Mouse (Mus musculus) embryonic facial prominence, embryonic 11.5 days (tissue): ENCODE measurements around the gene Egln2. TPM values are rescaled to one million over a fixed set of nuclear protein-coding genes. Genes with fewer than 3 reads are reported as not detected.
A peak's percentile ranks its signal among the peaks of the same experiment; 100 is the strongest.

Experiments used
- ATAC-seq: fragments of 200-750 bp; cut with Nextera tagmentation; replicated peaks from 2 replicates; pipeline ENCODE4 v1.8.0; 2017; ENCODE audit warnings: low read depth; ENCODE audit not compliant: insufficient number of reproducible peaks, low FRiP score, low TSS enrichment
- DNase-seq: peaks from one replicate; pipeline ENCODE4 v3.0.0-alpha.2; 2015; ENCODE audit warnings: low spot score
- H3K27ac ChIP-seq: fragments of 300-500 bp; sonication (generic); replicated peaks from 2 replicates; pipeline ENCODE4 v1.5.1; 2014; ENCODE audit warnings: mild to moderate bottlenecking, low read depth, low read length, control low read depth
- H3K27me3 ChIP-seq: fragments of 300-500 bp; sonication (generic); 2 replicates; pipeline ENCODE4 v1.6.1; 2014; ENCODE audit warnings: mild to moderate bottlenecking, low read length, moderate library complexity, mixed read lengths; ENCODE audit not compliant: control insufficient read depth, insufficient read depth
- H3K36me3 ChIP-seq: fragments of 300-500 bp; sonication (generic); replicated peaks from 2 replicates; pipeline ENCODE4 v1.6.1; 2014; ENCODE audit warnings: low read depth, mild to moderate bottlenecking, low read length, moderate library complexity, mixed read lengths; ENCODE audit not compliant: control insufficient read depth, insufficient read depth
- H3K4me1 ChIP-seq: fragments of 300-500 bp; sonication (generic); 2 replicates; pipeline ENCODE4 v1.6.1; 2014; ENCODE audit warnings: low read length, mixed read lengths; ENCODE audit not compliant: control insufficient read depth, insufficient read depth
- H3K4me2 ChIP-seq: fragments of 300-500 bp; sonication (generic); 2 replicates; pipeline ENCODE4 v1.6.1; 2014; ENCODE audit warnings: low read depth, mild to moderate bottlenecking, control low read depth, low read length, moderate library complexity
- H3K4me3 ChIP-seq: fragments of 300-500 bp; sonication (generic); 2 replicates; pipeline ENCODE4 v1.5.1; 2014; ENCODE audit warnings: low read depth, low read length, control low read depth
- H3K9ac ChIP-seq: fragments of 300-500 bp; sonication (generic); replicated peaks from 2 replicates; pipeline ENCODE4 v1.6.1; 2014; ENCODE audit warnings: mild to moderate bottlenecking, control low read depth, low read length
- H3K9me3 ChIP-seq: fragments of 300-500 bp; sonication (generic); replicated peaks from 2 replicates; pipeline ENCODE4 v1.6.1; 2016; ENCODE audit warnings: mild to moderate bottlenecking, low read length, inconsistent platforms, mixed read lengths; ENCODE audit not compliant: control insufficient read depth
- WGBS: fragments of 180-500 bp; shearing (Covaris S2); extraction: QIAGEN DNeasy Blood & Tissue Kit; methylation state at CpG from one replicate; pipeline ENCODE4 v1.1.7; 2014; 5-methylcytosine and 5-hydroxymethylcytosine counted together
- polyA plus RNA-seq: library from polyadenylated mRNA; unstranded; fragments of >200 nt; fragmentation: Nextera tagmentation; extraction: Ambion mirVana; gene quantifications from 2 replicates; pipeline ENCODE4 v1.2.1, GENCODE M21; 2014

Gene Egln2
- polyA plus RNA-seq, 1 experiment from 2014 or later, result 33.3 TPM

DNA sequence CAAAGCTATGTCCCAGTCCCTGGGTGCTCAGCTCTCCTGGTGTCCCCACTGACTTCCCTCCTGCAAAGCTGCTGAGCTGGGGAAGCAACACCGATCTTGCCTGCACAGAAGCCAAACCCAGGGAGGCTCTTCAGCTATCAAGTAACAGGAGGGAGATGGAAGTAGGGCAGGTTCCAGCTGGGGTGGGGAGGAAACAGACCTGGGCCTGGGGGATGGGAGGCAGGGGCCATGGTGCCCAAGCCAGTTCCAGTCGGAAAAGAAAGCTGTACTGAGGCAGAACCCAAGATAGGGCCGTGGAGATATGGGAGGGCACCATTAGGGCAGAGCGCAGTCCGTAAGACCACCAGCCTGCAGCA, 3.2 kb downstream of the Egln2 start:
- H3K9ac ChIP-seq, result no peak overlapping the region; the same call in 1 of the 2 replicates
- no peak overlapping the region for H3K4me2 ChIP-seq
- H3K27me3 ChIP-seq, result no peaks in the 10 kb centered on the region
- WGBS, result 75% methylated on average over 5 of the region's 5 CpGs
- H3K36me3 ChIP-seq, result peaks cover 15% of the 10 kb centered on the region
- H3K4me3 ChIP-seq, result no peak overlapping the region
- H3K9me3 ChIP-seq, result no peaks in the 10 kb centered on the region
- no peak overlapping the region for H3K27ac ChIP-seq
- ATAC-seq (no peak), DNase-seq (no peak)
- peaks cover 11% of the 10 kb centered on the region for H3K4me1 ChIP-seq

DNA sequence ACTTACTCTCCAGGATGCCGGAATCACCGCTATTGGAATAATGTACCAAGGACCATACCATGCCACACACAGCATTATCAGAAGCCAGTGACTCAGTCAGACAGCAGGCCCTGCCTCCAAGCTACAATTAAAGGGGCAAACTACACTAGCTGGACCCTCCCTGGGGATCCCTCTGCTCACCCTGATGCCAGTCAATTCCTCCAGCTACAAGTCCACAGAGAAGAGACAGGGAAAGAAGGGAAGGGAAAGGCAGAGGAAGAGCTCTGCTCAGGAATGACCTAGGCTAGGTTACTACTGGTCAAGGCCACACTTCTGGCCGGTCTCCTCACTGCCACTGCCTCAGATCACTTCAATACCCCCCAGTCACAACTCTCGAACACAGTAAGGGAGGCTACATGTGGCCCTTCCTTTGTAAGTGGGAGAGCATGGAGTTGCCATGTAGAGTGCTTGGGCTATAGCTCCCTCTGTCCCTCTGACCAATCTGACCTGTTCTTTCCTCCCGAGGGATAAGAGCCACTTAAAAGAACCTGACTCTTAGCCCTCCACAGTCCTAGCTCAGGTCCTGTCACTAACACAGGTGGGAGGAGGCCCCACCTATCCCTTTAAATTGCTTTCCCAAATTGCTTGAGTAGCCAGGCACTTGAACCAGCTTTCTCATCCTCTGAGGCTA, 3.7 kb downstream of the Egln2 start:
- no peak overlapping the region for H3K4me2 ChIP-seq
- peaks cover 11% of the 10 kb centered on the region for H3K4me1 ChIP-seq
- H3K4me3 ChIP-seq, result no peak overlapping the region
- DNase-seq (no peak), ATAC-seq (no peak)
- no peak overlapping the region; the same call in 1 of the 2 replicates for H3K9ac ChIP-seq
- H3K27ac ChIP-seq, result no peak overlapping the region
- H3K9me3 ChIP-seq, result no peaks in the 10 kb centered on the region
- H3K36me3 ChIP-seq, result peaks cover 15% of the 10 kb centered on the region
- WGBS, result 91% methylated on average over 5 of the region's 5 CpGs
- no peaks in the 10 kb centered on the region for H3K27me3 ChIP-seq

DNA sequence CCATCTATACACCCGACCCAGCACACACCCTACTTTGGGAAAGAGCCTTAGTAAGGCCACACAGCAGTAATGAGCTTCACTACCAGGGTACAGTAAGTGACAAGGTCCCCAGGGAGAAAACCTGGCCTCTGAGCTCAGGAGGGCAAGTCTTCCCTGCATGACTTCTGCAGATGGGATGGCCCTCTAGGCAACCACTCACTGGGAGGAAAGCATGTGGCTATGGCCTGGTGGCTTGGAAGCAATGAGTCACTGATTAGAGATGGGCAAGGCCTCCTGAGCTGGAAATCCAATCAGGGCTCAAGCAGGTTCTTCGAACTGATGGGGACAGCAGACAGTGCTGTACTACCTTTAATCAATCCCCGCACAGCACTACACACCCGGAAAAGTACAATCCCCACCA, 4.9 kb downstream of the Egln2 start:
- H3K36me3 ChIP-seq, result peaks cover 15% of the 10 kb centered on the region
- H3K9me3 ChIP-seq, result no peaks in the 10 kb centered on the region
- DNase-seq (no peak), ATAC-seq (no peak)
- no peak overlapping the region for H3K4me2 ChIP-seq
- no peak overlapping the region for H3K4me3 ChIP-seq
- H3K9ac ChIP-seq, result no peak overlapping the region; the same call in 1 of the 2 replicates
- H3K4me1 ChIP-seq, result peaks cover 11% of the 10 kb centered on the region
- no peaks in the 10 kb centered on the region for H3K27me3 ChIP-seq
- H3K27ac ChIP-seq, result no peak overlapping the region
- WGBS, result 82% methylated on average over 4 of the region's 4 CpGs

DNA sequence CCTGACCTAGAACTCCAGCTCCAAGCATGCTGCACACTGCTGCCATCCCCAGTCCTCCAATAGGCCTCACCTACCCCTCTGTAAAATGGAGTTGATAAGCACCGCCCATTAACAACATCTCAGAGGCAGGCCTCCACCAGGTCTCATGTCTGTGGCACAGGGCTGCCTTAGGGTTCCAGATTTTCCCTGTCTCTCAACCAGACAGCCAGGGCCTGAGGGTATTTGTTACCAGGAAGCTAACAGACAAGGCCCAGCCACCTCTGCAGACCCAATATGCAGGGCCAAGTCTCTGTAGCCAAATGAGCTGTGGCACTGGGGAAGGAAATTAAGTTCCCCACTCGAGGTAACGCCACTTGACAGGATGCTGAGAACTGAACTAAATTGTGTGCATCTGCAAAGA, 5.7 kb downstream of the Egln2 start:
- Histone ChIP-seq H3K27ac (no peak overlapping the region), H3K4me2 (no peak overlapping the region), H3K4me1 (peaks cover 11% of the 10 kb centered on the region), H3K9me3 (no peaks in the 10 kb centered on the region), H3K9ac (no peak overlapping the region), H3K27me3 (no peaks in the 10 kb centered on the region), H3K4me3 (no peak overlapping the region), H3K36me3 (peaks cover 15% of the 10 kb centered on the region)
- 86% methylated on average over 3 of the region's 3 CpGs for WGBS
- DNase-seq, result no peak
- ATAC-seq, result no peak

DNA sequence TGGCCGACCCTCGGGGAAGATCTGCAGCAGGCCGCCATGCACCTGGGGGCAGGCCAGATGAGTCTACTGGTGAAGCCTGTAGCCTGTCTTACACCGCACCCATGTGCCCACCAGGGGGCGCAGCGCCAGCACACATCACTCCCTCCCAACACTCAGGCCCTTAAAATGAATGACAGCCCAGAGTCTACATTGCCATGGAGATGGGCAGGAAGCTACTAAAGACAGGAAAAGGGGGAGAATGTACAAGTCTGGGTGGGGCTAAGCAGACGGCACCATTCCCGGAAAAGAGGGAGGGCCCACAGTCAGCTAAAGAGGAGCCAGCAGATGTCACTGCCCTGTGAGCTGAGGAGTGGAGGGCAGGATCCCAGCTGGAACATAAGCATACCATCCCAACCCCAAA, 6.7 kb downstream of the Egln2 start:
- no peak overlapping the region for H3K4me2 ChIP-seq
- peak; percentile 89 for ATAC-seq
- WGBS, result 16% methylated on average over 8 of the region's 8 CpGs
- H3K9ac ChIP-seq, result no peak overlapping the region
- H3K4me3 ChIP-seq, result no peak overlapping the region
- no peak overlapping the region for H3K27ac ChIP-seq
- DNase-seq, result peak; percentile 86
- peaks cover 15% of the 10 kb centered on the region for H3K36me3 ChIP-seq
- H3K27me3 ChIP-seq, result no peaks in the 10 kb centered on the region
- no peaks in the 10 kb centered on the region for H3K9me3 ChIP-seq
- H3K4me1 ChIP-seq, result peaks cover 5% of the 10 kb centered on the region

DNA sequence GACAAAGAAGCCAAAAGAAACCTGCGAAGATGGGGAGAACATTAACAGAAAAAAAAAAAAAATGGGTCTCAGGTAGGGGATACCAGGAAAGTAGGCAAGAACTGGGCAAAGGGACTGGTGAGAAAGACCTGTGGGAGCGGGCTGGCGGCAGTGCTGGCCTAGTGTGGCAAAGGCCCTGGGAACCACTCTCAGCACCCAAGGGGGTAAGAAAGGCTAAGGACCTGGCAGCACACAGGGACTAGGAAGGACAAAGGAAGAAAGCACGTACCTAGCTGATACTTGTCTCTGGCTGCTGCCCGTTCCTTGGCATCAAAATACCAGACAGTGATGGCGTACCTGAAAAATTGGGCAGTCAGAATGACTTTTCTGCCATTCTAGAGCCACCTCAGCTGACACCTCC, 7.3 kb downstream of the Egln2 start:
- 93% methylated on average over 6 of the region's 6 CpGs for WGBS
- Histone ChIP-seq H3K4me2 (no peak overlapping the region), H3K27me3 (no peaks in the 10 kb centered on the region), H3K27ac (no peak overlapping the region), H3K9ac (no peak overlapping the region), H3K4me3 (no peak overlapping the region), H3K4me1 (no peaks in the 10 kb centered on the region; the same call in none of the 2 replicates), H3K36me3 (peaks cover 11% of the 10 kb centered on the region), H3K9me3 (no peaks in the 10 kb centered on the region)
- no peak for DNase-seq
- no peak for ATAC-seq

DNA sequence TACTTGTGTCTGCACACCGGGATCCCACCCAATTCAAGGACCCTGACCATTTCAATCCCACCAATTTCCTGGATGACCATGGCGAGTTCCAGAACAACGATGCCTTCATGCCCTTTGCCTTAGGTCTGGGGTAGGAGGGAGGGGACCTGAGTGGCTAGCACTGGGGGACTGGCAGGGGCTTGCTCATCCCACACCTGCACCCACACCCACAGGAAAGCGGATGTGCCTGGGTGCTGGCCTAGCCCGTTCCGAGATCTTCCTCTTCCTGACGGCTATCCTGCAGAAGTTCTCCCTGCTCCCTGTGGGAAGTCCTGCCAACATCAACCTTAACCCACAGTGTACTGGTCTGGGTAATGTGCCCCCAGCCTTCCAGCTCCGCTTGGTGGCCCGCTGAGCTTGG, 8.4 kb downstream of the Egln2 start:
- Histone ChIP-seq H3K4me2 (no peak overlapping the region), H3K27me3 (no peaks in the 10 kb centered on the region), H3K36me3 (peaks cover 11% of the 10 kb centered on the region), H3K4me1 (no peaks in the 10 kb centered on the region), H3K9ac (no peak overlapping the region), H3K9me3 (no peaks in the 10 kb centered on the region), H3K4me3 (no peak overlapping the region), H3K27ac (no peak overlapping the region)
- no peak for DNase-seq
- no peak for ATAC-seq
- WGBS, result 95% methylated on average over 9 of the region's 9 CpGs

DNA sequence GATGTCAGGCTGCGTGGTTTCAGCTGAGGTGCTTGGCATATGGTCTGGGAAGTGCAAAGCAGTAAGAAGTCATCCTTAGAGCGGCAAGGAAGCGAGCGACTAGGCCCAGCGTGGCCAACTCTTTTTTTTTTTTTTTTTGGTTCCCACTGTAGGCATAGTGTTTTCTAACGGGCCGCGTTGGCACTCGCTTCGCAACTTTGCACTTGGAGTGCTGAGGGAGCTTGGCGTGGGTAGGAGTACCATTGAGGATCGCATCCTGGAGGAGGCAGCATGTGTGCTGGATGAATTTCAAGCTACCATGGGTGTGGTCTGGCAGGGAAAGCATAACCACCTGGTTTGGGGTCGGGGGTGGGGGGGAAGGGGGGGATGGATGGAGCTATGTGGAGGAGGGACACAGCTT, 10.6 kb downstream of the Egln2 start:
- Histone ChIP-seq H3K27me3 (no peaks in the 10 kb centered on the region), H3K36me3 (peaks cover 11% of the 10 kb centered on the region), H3K4me2 (no peak overlapping the region), H3K4me1 (no peaks in the 10 kb centered on the region), H3K9ac (no peak overlapping the region), H3K4me3 (no peak overlapping the region), H3K27ac (no peak overlapping the region), H3K9me3 (no peaks in the 10 kb centered on the region)
- 83% methylated on average over 13 of the region's 13 CpGs for WGBS
- ATAC-seq, result no peak
- no peak for DNase-seq
